Mouse (Mus musculus): ENCODE data around the gene Tbc1d21.
A peak's percentile ranks its signal among the peaks of the same experiment; 100 is the strongest.

Gene Tbc1d21

DNA sequence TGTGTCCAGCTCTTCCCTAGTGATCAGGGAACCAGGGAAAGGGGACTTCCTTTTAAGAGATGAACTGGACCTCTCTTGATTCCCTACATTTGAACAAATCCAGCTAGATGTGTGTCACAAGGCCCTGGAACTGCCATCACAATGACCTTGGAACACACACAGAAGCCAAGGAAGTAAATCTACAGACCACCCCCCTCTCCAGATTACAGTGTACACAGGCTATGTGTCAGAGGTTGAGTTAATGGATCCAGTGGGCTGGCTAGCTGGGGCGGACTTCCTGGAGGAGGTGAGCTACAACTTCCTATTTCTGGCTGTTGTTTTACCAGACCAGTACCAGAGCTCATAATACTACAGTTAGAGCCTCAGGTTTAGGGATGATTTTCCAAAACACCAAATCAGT is at the start of gene Tbc1d21:
Gene Tbc1d21, minus strand, starts transcription at position 101 of the 400 bp plus-strand sequence.
- DNase-seq (ENCODE audit: low spot score in 2 of 2): no peak

- DNase-seq (ENCODE audit: low spot score in 2 of 2): no peak
These were observed 41.3 kb upstream of the Tbc1d21 start for GRCm38 (mm10) chr9:58411556-58411955.

GRCm38 (mm10) chr9:58410057-58410735 is 39.9 kb upstream of the Tbc1d21 start:
- DNase-seq (ENCODE audit: low spot score in 2 of 2): peak; percentile 47 to 57

- DNase-seq (ENCODE audit: low spot score in 2 of 2): peak; percentile 60 to 69
These were observed 39.0 kb upstream of the Tbc1d21 start for GRCm38 (mm10) chr9:58409247-58409646.

GRCm38 (mm10) chr9:58404412-58404811 is 34.2 kb upstream of the Tbc1d21 start:
- DNase-seq (ENCODE audit: low spot score in 2 of 2): no peak

DNA sequence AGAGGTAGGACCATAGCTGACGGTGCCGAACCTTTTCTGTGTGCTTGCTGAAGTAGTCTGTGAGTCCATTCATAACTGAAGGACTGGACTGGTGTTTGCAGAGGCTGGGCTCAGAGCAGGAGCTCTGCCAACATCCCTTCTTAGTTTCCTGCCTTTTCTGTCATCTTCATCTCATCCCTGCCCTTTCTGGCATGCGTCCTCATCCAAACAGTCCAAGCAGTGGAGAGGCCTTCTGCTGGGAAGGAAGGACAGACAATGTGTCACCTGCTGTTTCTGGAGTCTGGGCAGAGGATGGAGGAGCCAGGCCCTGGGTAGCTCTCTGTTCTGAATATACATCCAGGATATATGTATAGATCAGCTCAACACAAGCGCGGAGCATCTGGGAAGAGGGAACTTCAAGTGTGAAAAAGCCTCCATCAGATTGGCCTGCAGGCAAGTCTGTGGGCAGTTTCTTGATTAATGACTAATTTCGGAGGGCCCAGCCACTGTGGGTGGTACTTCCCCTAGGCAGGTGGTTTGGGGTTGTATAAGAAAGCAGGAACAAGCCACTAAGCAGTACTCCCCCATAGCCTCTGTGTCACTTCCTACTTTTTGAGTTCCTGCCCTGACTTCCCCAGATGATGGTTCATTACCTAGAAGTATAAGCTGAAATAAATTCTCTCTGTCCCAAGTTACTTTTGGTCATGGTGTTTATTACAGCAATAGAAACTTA is 31.3 kb upstream of the Tbc1d21 start:
- no peak for DNase-seq (ENCODE audit: low spot score in 2 of 2)

GRCm38 (mm10) chr9:58399609-58400008 is 29.4 kb upstream of the Tbc1d21 start:
- no peak for DNase-seq (ENCODE audit: low spot score in 2 of 2)

- DNase-seq (ENCODE audit: low spot score in 2 of 2): no peak
These were observed 24.4 kb upstream of the Tbc1d21 start for GRCm38 (mm10) chr9:58394605-58395004.

GRCm38 (mm10) chr9:58393875-58394274 is 23.6 kb upstream of the Tbc1d21 start:
- DNase-seq (ENCODE audit: low spot score in 2 of 2): no peak

GRCm38 (mm10) chr9:58388381-58388780 is 18.1 kb upstream of the Tbc1d21 start:
- no peak for DNase-seq (ENCODE audit: low spot score in 2 of 2)

DNA sequence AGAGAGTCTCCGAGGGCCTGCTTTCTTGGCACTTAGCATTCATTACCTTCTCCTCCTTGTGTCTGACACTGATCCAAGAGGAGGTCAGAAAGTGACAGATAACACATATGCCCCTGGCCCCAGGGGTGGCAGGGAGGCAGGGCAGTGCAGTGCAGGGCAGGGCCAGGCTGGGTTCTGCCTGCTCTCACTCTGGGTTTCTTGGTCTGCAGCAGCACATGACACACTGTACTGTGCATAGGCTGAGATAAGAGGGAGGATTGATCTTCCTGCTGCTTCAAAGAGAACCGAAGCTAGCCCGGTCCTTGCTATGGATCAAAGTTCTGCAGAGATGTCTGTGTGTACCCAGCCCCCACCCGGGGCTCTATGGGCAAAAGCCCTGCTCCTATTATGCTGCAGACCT is 8.6 kb upstream of the Tbc1d21 start:
- no peak for DNase-seq (ENCODE audit: low spot score in 2 of 2)

- peak; percentile 62 to 77 for DNase-seq (ENCODE audit: low spot score in 2 of 2)
These were observed 3.7 kb upstream of the Tbc1d21 start for GRCm38 (mm10) chr9:58373912-58374431.

DNA sequence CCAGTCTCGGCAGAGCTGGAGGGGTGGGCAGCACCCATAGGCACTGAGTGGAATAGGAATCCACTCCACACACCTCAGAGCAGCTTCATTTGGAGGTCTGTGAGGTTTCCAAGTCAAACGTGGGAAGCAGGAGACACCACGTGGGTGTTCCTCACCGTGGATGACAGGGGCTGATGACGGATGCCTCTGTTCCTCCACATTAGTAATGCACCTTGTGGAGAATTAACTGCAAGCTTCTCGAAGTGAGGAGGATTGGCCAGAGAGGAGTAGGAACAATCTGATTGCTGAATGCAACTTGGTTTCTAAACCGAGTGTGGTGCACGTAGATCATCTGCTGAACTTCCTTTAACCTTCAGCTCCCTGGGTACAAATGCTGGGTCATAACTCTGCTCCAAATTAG is 1.7 kb upstream of the Tbc1d21 start:
- DNase-seq (ENCODE audit: low spot score in 2 of 2): peak; percentile 41 to 47

GRCm38 (mm10) chr9:58369644-58370043 is 611 bp downstream of the Tbc1d21 start:
- DNase-seq (ENCODE audit: low spot score in 2 of 2): peak in 1 of 2 experiments; percentile 29

GRCm38 (mm10) chr9:58364325-58364724 is 5.9 kb downstream of the Tbc1d21 start:
- DNase-seq (ENCODE audit: low spot score in 2 of 2): peak in 1 of 2 experiments; percentile 31

DNA sequence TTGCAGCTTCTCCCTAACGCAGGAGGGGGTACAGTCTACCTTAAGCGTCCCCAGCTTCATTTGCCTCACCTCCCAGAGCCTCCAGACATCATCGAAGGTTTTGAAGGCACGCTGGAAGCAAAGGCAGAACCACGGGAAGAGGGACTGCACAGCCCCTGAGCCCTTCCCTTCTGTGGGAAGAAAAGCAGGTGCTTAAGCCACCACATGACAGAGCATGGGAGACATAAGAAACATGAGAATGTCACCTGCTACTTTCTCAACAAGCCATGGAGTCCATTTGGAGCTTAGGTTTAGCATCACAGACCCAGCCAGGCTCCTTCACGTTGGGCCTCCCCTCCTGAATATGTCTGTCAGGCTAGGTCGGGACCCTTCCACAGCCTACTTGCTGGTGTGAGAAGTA is 8.3 kb downstream of the Tbc1d21 start:
- no peak for DNase-seq (ENCODE audit: low spot score in 2 of 2)

- DNase-seq (ENCODE audit: low spot score in 2 of 2): peak in 1 of 2 experiments; percentile 14
These were observed 8.9 kb downstream of the Tbc1d21 start for GRCm38 (mm10) chr9:58361373-58361772.

GRCm38 (mm10) chr9:58355262-58356050 is 14.8 kb downstream of the Tbc1d21 start:
- DNase-seq (ENCODE audit: low spot score in 2 of 2): peak in 1 of 2 experiments; percentile 24

DNA sequence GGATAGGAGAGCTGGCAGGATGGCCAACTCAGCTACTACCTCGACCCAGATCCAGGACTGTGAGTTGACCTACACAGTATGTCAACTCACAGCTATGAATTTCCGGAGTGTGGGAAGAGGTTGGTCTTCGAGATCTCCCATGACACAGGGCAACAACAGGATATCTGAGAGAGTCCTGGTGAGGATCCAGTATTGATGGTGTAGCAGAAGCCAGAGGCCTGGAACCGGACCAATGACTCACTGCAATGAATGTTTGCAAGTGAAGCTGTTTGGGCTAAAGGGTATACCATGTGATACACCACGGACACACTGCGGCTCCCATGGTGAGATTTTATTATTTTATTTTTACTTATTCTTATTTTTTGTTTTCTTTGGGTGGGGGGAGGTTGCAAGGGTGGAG is 15.6 kb downstream of the Tbc1d21 start:
- peak in 1 of 2 experiments; percentile 19 for DNase-seq (ENCODE audit: low spot score in 2 of 2)

DNA sequence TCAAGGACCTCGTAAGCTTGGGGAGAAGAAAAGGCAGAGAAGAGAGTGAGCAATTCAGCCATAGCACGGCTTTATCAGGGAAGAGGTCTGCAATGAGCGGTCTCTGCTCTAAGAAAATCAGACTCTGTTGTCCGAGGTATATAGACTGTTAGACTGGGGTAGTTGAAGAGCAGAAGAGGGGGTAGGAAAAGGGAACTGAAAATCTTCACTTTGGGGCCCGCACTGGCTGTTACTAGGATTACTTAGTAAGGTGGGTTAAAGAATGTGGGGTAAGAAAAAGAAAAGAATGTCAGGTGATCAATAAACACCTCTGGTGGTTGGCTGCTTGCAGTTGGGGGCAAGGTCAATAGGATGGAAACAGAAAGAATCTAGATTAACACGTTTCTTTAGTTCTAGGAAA is 17.0 kb downstream of the Tbc1d21 start:
- DNase-seq (ENCODE audit: low spot score in 2 of 2): no peak

GRCm38 (mm10) chr9:58347795-58348194 is 22.5 kb downstream of the Tbc1d21 start:
- DNase-seq (ENCODE audit: low spot score in 2 of 2): peak in 1 of 2 experiments; percentile 18

DNA sequence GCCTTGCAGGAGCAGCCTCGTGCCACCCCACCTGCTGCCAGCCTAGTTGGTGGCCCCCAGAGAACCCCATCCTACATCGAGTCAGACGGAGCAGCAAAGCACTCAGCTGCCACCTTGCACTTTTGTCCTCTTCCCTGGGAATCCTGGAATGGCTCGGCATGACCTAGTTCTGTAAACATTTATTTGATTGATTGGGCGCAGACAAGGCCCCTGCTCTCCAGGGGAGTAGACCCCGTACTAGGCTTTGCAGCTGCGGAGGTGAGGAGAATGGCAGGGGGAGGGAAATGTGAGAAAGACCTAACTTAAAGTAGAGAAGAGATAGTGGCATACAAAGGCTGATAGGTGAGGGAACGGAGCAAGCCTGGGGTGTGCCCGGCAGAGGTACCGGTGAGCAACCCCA is 23.8 kb downstream of the Tbc1d21 start:
- peak in 1 of 2 experiments; percentile 33 for DNase-seq (ENCODE audit: low spot score in 2 of 2)
